Mouse (Mus musculus): ENCODE measurements around the gene Tshr.

DNA sequence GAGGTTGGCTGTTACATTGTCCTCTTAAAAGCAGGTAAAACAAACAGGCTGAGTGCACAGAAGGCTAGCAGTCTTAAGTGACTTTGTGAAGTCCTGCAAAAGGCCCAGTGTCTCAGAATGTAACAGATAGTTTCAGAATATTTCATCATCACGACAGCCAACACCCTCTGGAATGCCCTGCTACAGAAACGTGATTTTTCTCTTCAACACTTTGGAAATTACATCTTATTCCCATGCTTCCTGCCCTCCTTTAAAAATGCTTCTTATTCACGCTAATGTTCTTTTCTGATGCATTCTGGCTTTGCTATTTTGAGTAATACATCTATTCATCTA is 111.8 kb downstream of the Tshr start:
- TF ChIP-seq POLR2A (IDR thresholded peaks at IDR 0.05; ENCODE audit: low read depth, low read length) (no peak), CTCF (IDR thresholded peaks at IDR 0.05; ENCODE audit: borderline replicate concordance, insufficient read depth, low read length) (no peak)

All from embryonic fibroblast, embryonic 13.5 days (primary cell).